Mouse (Mus musculus): ENCODE measurements around the gene Trpc4.
A peak's percentile ranks its signal among the peaks of the same experiment; 100 is the strongest.

Gene Trpc4

GRCm38 (mm10) chr3:54155639-54156315 is at the start of gene Trpc4:
Gene Trpc4 (plus strand): TSS chr3:54156035.
- no peak for DNase-seq (ENCODE audit: low read depth)

- no peak for DNase-seq (ENCODE audit: low read depth)
Observed at GRCm38 (mm10) chr3:54111489-54111888, 44.3 kb upstream of the Trpc4 start.

- no peak for DNase-seq (ENCODE audit: low read depth)
Observed at GRCm38 (mm10) chr3:54135376-54135775, 20.5 kb upstream of the Trpc4 start.

GRCm38 (mm10) chr3:54141376-54141775 is 14.5 kb upstream of the Trpc4 start:
- no peak for DNase-seq (ENCODE audit: low read depth)

GRCm38 (mm10) chr3:54154844-54155638 is 794 bp upstream of the Trpc4 start:
- no peak for DNase-seq (ENCODE audit: low read depth)

- DNase-seq (ENCODE audit: low read depth): no peak
Observed at GRCm38 (mm10) chr3:54156316-54157000, 623 bp downstream of the Trpc4 start.

GRCm38 (mm10) chr3:54170701-54171100 is 14.9 kb downstream of the Trpc4 start:
- DNase-seq (ENCODE audit: low read depth): no peak

- peak; percentile 29 for DNase-seq (ENCODE audit: low read depth)
Observed at GRCm38 (mm10) chr3:54177296-54177695, 21.5 kb downstream of the Trpc4 start.

- DNase-seq (ENCODE audit: low read depth): no peak
Observed at GRCm38 (mm10) chr3:54190932-54191668, 35.3 kb downstream of the Trpc4 start.

GRCm38 (mm10) chr3:54201231-54201630 is 45.4 kb downstream of the Trpc4 start:
- DNase-seq (ENCODE audit: low read depth): no peak

GRCm38 (mm10) chr3:54204386-54204785 is 48.6 kb downstream of the Trpc4 start:
- no peak for DNase-seq (ENCODE audit: low read depth)

GRCm38 (mm10) chr3:54210112-54210511 is 54.3 kb downstream of the Trpc4 start:
- no peak for DNase-seq (ENCODE audit: low read depth)

GRCm38 (mm10) chr3:54211441-54211840 is 55.6 kb downstream of the Trpc4 start:
- no peak for DNase-seq (ENCODE audit: low read depth)

GRCm38 (mm10) chr3:54222549-54222948 is 66.7 kb downstream of the Trpc4 start:
- DNase-seq (ENCODE audit: low read depth): no peak

- DNase-seq (ENCODE audit: low read depth): no peak
Observed at GRCm38 (mm10) chr3:54228463-54228862, 72.6 kb downstream of the Trpc4 start.

- DNase-seq (ENCODE audit: low read depth): no peak
Observed at GRCm38 (mm10) chr3:54238891-54239290, 83.1 kb downstream of the Trpc4 start.

- no peak for DNase-seq (ENCODE audit: low read depth)
Observed at GRCm38 (mm10) chr3:54239426-54239825, 83.6 kb downstream of the Trpc4 start.

- no peak for DNase-seq (ENCODE audit: low read depth)
Observed at GRCm38 (mm10) chr3:54243136-54243535, 87.3 kb downstream of the Trpc4 start.

GRCm38 (mm10) chr3:54244729-54245465 is 89.1 kb downstream of the Trpc4 start:
- no peak for DNase-seq (ENCODE audit: low read depth)

- DNase-seq (ENCODE audit: low read depth): peak; percentile 34
Observed at GRCm38 (mm10) chr3:54246416-54246815, 90.6 kb downstream of the Trpc4 start.

GRCm38 (mm10) chr3:54249311-54249710 is 93.5 kb downstream of the Trpc4 start:
- no peak for DNase-seq (ENCODE audit: low read depth)

Data from NIH3T3 (cell line).